Mouse (Mus musculus) B cell, adult 62 days (primary cell): ENCODE results near the gene Gm3029. TPM values are rescaled to one million over a fixed set of nuclear protein-coding genes. Genes with fewer than 3 reads are reported as not detected.

Experiments
- total RNA-seq: library from RNA; stranded (reverse); gene quantifications from 4 replicates; pipeline ENCODE4 v1.2.4, GENCODE M21; 2023

The Gm3029 gene
- total RNA-seq, result not detected in 4 replicates

DNA sequence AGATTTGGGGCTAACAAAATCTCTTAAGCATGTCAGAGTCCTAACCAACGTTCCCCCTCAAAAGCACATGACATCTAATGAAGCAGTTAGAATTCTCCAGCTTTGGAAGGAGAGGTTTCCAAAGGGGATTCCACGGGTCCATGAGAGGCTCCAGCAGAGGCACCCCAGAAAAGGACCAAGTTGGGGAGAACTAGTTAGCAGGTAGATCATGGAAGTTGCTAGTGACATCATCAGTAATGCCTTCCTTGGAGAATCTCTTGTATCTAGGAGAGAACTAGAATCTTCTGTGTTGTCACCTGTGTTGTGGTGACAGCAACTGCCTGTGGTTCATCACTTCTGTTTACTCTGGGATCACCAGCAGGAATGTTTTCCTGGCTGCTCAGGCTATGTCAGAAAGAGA, at the start of gene Gm3029:
TSS of gene Gm3029 (plus strand) at position 301 of the 400 bp plus-strand sequence.

DNA sequence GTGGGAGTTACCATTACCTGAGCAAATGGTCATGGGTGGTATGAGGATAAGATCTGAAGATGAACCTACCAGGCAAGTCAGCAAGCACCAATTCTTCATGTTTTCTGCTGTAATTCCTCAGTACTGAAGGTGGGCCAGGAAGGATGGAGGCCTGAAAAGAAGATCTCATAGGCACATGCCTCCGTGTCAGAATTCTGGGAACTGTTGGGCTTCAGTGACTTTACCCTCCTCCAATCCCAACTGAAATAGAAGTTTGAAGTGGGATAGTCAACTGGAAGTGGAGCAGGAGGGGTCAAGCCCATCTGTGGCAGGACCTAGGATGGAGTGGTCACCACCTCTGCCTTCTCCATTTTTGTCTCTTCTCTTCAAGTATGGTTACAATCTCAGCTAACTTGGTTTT, 47.7 kb upstream of the Gm3029 start, which contains the start of gene Gm2916:
TSS of gene Gm2916 (plus strand) at position 301 of the 400 bp plus-strand sequence.

DNA sequence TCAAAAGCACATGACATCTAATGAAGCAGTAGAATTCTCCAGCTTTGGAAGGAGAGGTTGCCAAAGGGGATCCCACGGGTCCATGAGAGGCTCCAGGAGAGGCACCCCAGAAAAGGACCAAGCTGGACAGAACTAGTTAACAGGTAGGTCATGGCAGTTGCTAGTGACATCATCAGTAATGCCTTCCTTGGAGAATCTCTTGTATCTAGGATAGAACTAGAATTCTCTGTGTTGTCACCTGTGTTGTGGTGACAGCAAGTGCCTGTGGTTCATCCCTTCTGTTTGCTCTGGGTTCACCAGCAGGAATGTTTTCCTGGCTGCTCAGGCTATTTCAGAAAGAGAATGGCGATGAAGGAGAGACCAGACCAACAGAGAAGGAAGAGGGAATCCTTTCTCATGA, 31.7 kb downstream of the Gm3029 start, which contains the start of gene Gm3095:
TSS of gene Gm3095 (plus strand) at position 301 of the 400 bp plus-strand sequence.

Other genes with a start within 250 kb of the Gm3029 start
- not detected in 4 replicates for gene Gm3043, start 243.0 kb upstream of the Gm3029 start, total RNA-seq
- not detected in 4 replicates for gene Gm3002, start 121.7 kb upstream of the Gm3029 start, total RNA-seq
- gene Gm3033, start 85.5 kb upstream of the Gm3029 start, total RNA-seq, result not detected in 4 replicates
- gene Gm2916, start 47.6 kb upstream of the Gm3029 start, total RNA-seq, result not detected in 4 replicates
- not detected in 4 replicates for gene Gm3095, start 31.8 kb downstream of the Gm3029 start, total RNA-seq
- gene Gm3099, start 66.6 kb downstream of the Gm3029 start, total RNA-seq, result not detected in 4 replicates
- 0.33 TPM in 1 of 4 replicates, not detected in the others for gene Gm5796, start 92.2 kb downstream of the Gm3029 start, total RNA-seq
- gene Gm3115, start 152.4 kb downstream of the Gm3029 start, total RNA-seq, result not detected in 4 replicates
- gene Gm8108, start 178.8 kb downstream of the Gm3029 start, total RNA-seq, result not detected in 4 replicates
- not detected in 4 replicates for gene Gm3127, start 233.3 kb downstream of the Gm3029 start, total RNA-seq